Mouse (Mus musculus): ENCODE data around the gene Rph3al.

Gene Rph3al

DNA sequence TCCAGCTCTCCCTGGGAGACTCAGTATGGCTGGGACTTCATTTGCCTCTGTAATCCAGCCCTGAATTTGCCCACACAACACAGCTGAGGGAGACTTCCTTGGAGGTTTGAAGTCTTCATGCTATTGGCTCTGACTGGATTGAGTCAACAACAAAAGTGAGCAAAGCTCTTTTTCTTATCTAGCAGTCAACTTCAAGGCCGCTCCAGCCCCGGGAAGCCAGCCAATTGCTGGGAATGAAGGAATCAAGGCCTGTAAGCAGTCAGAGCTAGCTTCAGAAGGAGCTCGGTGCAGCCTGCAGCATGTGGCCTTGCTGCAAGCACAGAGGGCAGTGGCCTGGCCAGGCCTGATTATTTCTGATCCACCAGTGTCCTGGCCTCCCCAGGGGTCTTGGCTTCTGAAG lies 126.3 kb downstream of the Rph3al start:
- peak; percentile 93 for DNase-seq (ENCODE audit: low read depth, low spot score)

- DNase-seq (ENCODE audit: low read depth, low spot score), result no peak
These were observed 127.7 kb downstream of the Rph3al start for GRCm38 (mm10) chr11:75810526-75810925.

DNA sequence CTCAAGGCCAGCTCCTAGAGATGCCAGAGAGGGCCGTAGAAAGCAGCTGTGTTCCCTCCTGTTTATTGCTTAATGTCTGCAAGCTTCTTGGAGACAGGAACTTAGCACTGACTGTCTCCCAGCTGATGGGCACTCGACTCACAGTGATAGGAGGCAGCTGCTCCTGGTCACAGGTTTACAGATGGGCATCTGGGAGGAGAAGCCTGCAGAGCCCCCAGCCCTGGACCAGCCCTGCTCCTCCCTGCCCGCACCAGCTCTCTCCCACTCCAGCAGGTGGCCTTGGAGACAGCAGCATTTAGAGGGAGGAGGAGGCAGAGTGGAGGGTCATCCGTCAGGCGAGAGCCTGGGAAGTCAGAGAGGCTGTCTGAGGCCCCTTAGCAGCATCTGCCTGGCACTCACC lies 130.7 kb downstream of the Rph3al start:
- no peak for DNase-seq (ENCODE audit: low read depth, low spot score)

- peak; percentile 8 for DNase-seq (ENCODE audit: low read depth, low spot score)
These were observed 136.3 kb downstream of the Rph3al start for GRCm38 (mm10) chr11:75801771-75802550.

DNA sequence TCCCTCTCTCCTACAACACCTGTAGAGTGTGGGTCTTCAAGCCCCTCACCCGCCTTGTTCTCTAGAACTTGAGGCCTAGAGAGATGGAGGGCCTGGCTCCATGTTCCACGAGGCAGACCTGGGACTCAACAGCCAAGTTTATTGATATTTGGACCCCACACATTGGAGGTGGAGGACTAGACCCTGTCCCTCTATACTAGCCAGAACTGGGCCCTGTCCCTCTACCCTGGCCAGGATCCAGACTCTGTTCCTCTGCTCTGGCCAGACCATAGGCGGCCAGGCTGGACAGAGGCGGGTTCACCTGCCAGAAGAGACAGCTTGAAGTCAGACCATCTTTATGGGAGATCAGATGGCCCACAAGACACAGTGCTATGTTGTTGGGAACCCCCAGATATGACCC lies 136.9 kb downstream of the Rph3al start:
- no peak for DNase-seq (ENCODE audit: low read depth, low spot score)

DNA sequence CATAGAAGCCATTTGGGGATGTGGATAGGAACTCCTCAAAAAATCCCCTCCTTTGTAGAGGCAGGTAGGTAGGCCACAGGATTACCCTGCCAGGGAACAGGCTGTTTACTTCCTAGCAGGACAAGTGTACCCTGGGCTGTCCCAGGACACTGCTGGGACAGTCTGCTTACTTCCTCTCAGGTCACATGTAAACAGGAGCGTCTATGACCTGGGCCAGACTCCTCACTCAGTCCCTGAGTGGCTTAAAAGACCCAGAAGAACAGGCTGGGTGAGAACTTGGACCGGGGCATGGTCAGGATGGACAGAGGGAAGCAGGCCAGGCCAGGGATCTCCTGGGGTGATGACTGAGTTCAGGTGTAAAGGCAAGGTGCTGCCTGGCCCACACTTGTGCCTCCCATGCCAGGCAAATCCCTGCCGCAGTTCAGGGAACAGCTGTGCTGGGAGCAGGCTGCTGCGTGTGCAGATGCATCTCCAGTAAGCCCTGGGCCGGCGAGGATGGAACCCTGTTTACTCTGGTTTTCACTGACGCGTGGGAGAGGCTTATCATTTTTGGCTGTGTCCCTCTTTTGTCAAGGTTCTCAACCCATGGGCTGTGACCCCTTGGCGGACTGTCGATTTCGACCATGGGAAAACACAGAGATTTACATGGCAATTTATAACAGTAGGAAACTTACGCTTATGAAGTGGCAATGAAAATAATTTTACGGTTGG lies 141.5 kb downstream of the Rph3al start:
- no peak for DNase-seq (ENCODE audit: low read depth, low spot score)

GRCm38 (mm10) chr11:75796029-75796445 lies 142.2 kb downstream of the Rph3al start, which contains the start of gene Doc2b:
TSS of gene Doc2b (minus strand) at chr11:75796049.
- DNase-seq (ENCODE audit: low read depth, low spot score), result no peak

DNA sequence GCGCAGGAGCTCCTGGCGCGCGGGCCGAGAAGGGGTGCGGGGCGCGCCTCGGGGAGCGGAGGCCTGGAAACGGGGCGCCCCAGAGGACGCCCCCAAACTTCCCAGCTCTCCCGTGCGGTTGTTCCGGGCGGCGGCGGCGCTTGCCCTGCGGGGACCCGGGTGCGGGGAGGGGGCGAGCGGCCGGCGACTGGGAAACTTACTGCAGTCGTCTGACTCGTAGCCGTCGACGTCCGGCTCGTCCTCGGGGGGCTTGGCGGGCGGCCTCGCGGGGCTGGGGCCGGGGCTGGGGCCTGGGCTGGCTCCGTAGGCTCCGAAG lies 142.9 kb downstream of the Rph3al start:
- no peak for DNase-seq (ENCODE audit: low read depth, low spot score)

- DNase-seq (ENCODE audit: low read depth, low spot score), result no peak
These were observed 143.5 kb downstream of the Rph3al start for GRCm38 (mm10) chr11:75794602-75795320.

DNA sequence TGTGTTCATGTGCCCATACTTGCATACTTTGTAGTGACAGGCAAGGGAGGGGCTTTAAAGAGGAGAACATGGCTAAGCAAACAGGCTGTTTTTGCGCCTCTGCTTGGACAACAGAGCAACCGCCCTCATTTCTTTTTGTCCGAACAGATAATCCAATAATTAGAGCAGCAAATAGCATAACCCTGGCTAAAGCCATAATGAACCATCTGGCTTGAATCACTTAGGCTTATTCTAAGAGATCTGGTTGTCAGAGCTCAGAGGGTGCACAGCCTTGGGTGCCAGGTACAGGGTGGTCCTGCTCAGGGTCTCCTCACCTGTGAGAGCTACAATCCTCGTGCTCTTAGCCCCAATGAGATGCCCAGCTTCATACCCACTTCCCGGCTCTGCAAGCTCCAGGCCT lies 144.9 kb downstream of the Rph3al start:
- DNase-seq (ENCODE audit: low read depth, low spot score), result no peak

- DNase-seq (ENCODE audit: low read depth, low spot score), result peak; percentile 30
These were observed 145.7 kb downstream of the Rph3al start for GRCm38 (mm10) chr11:75792535-75792934.

- no peak for DNase-seq (ENCODE audit: low read depth, low spot score)
These were observed 152.3 kb downstream of the Rph3al start for GRCm38 (mm10) chr11:75785897-75786296.

DNA sequence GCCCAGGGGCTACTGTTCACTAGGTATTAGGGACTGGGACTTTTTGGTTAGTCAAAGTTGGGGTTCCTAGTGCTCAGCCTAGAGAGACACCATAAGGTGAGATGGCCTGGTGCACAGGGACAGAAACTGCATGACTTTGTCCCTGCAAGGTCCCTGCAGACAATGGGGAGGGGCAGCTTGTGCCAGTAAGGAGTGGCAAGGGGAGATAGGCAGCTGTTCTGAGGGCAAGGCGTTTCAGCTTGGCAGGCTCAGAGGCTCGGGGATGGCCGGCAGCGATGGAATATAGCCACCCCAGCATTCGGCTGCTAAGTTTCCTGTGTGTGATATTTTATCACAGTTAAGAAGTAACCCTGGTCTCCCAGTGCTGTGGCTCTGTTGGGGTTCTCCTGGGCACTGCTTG lies 154.4 kb downstream of the Rph3al start:
- DNase-seq (ENCODE audit: low read depth, low spot score), result no peak

- DNase-seq (ENCODE audit: low read depth, low spot score), result peak; percentile 80
These were observed 156.3 kb downstream of the Rph3al start for GRCm38 (mm10) chr11:75781919-75782318.
